Mouse (Mus musculus) hindbrain, postnatal 0 days (tissue): ENCODE results near the gene Wnt6. TPM values are rescaled to one million over a fixed set of nuclear protein-coding genes. Genes with fewer than 3 reads are reported as not detected.

ENCODE experiments used
- ATAC-seq: fragments of 200-750 bp; cut with Nextera tagmentation; 2 replicates; pipeline ENCODE4 v1.8.0; 2017; ENCODE audit warnings: mild to moderate bottlenecking, moderate TSS enrichment, moderate library complexity
- DNase-seq: peaks from one replicate; pipeline ENCODE4 v3.0.0-alpha.2; 2015; ENCODE audit warnings: low spot score
- H3K27ac ChIP-seq: fragments of 300-500 bp; sonication (generic); 2 replicates; pipeline ENCODE4 v1.5.1; 2014; ENCODE audit warnings: mild to moderate bottlenecking
- H3K27me3 ChIP-seq: fragments of 300-500 bp; sonication (generic); 2 replicates; pipeline ENCODE4 v1.6.1; 2014; ENCODE audit warnings: low read length, mixed read lengths; ENCODE audit not compliant: insufficient read depth
- H3K36me3 ChIP-seq: fragments of 300-500 bp; sonication (generic); 2 replicates; pipeline ENCODE4 v1.6.1; 2014; ENCODE audit warnings: low read length, mixed read lengths; ENCODE audit not compliant: insufficient read depth
- H3K4me1 ChIP-seq: fragments of 300-500 bp; sonication (generic); 2 replicates; pipeline ENCODE4 v1.6.1; 2014; ENCODE audit warnings: antibody characterized with exemption, low read length, mixed read lengths; ENCODE audit not compliant: insufficient read depth
- H3K4me2 ChIP-seq: fragments of 300-500 bp; sonication (generic); 2 replicates; pipeline ENCODE4 v1.6.1; 2014; ENCODE audit warnings: low read depth, mild to moderate bottlenecking, low read length, moderate library complexity, mixed read lengths
- H3K4me3 ChIP-seq: fragments of 300-500 bp; sonication (generic); 2 replicates; pipeline ENCODE4 v1.5.1; 2014; ENCODE audit warnings: low read length
- H3K9ac ChIP-seq: fragments of 300-500 bp; sonication (generic); replicated peaks from 2 replicates; pipeline ENCODE4 v1.6.1; 2014; ENCODE audit warnings: mild to moderate bottlenecking, low read length, moderate library complexity, mixed read lengths
- H3K9me3 ChIP-seq: fragments of 300-500 bp; sonication (generic); 2 replicates; pipeline ENCODE4 v1.6.1; 2016; ENCODE audit warnings: low read length, mixed read lengths
- CTCF ChIP-seq: IDR thresholded peaks from 2 replicates; pipeline ENCODE4 v1.5.1; 2016; ENCODE audit warnings: antibody characterized with exemption, control low read depth, low read depth
- WGBS: fragments of 180-500 bp; shearing (Covaris S2); extraction: QIAGEN DNeasy Blood & Tissue Kit; methylation state at CpG from one replicate; pipeline ENCODE4 v1.1.7; 2014; 5-methylcytosine and 5-hydroxymethylcytosine counted together
- polyA plus RNA-seq: library from polyadenylated mRNA; unstranded; fragments of >200 nt; fragmentation: Nextera tagmentation; extraction: Ambion mirVana; gene quantifications from 2 replicates; pipeline ENCODE4 v1.2.1, GENCODE M21; 2015
- total RNA-seq: library from RNA; depleted of rRNA; stranded (reverse); fragments of >200 nt; gene quantifications from 2 replicates; pipeline ENCODE4 v1.2.3, GENCODE M21; 2014

Wnt6 gene
- total and polyA plus RNA-seq, 2 experiments from 2014 or later, result 7.4 to 11.2 TPM

DNA sequence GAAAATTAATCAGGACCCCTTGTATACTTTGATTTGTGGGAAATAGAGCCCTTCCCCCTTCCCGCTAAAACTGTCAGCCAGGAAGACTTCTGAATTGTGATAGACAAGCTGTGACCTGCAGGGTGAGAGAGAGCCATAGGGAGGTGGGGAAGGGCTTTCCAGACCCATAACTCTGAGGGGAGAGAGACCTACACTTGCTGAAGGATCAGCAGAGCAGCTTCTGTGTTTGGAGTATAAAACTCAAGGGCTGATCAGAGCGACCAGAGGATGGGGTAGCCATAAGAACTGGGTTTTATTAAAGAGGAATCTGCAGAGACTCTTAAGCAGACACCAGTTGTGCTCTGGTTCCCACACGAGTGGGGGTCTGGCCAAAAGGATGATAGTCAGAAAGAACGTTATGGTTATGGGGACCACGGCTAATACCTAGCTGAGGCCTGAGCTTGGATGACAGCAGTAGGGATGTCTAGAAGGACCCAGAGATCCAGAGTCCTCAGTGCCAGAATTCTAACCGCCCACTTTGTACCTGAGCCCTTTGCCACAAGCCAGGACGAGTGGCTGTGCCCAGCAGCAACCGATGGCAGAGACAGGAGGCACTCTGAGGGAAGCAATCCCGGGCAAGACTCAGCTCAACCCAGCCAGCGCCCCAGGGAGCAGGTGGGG lies 32.6 kb downstream of the Wnt6 start:
- H3K4me1 ChIP-seq, result peaks cover 14% of the 10 kb centered on the region; the same call in 1 of the 2 replicates

DNA sequence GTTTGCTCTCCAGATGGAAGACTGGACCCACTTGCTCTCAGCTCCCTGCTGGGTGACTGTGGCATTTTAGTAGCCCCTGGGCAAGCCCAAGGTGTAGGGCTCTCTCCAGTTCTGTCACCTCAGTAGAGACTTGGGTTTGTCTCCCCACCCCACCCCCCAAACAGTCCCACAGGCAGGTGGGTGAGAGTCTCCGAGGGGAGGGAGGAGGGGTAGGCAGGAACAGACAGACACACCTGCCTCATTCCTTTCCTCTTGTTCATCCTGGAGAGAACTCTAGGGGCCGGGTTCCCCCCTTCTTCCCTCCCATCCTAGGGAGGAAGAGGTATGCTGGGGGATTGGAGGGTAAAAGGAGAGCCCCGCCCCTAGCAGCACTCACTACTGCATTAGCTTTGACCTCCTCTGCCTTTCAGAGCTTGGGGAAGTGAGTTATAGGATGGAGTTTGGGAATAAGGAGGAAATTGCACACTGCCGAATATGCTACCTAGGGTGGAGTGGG lies 33.7 kb downstream of the Wnt6 start:
- H3K4me3 ChIP-seq, result no peak overlapping the region
- WGBS, result 23% methylated on average over 4 of the region's 4 CpGs
- H3K27me3 ChIP-seq, result peaks cover 36% of the 10 kb centered on the region
- DNase-seq (no peak), ATAC-seq (no peak)
- no peak overlapping the region for H3K9ac ChIP-seq
- no peaks in the 10 kb centered on the region for H3K36me3 ChIP-seq
- no peak overlapping the region for H3K27ac ChIP-seq
- H3K4me2 ChIP-seq, result no peak overlapping the region
- H3K9me3 ChIP-seq, result no peaks in the 10 kb centered on the region
- TF ChIP-seq CTCF, result no peak
- H3K4me1 ChIP-seq, result peaks cover 14% of the 10 kb centered on the region; the same call in 1 of the 2 replicates

More for the DNA sequence above, 32.6 kb downstream of the Wnt6 start:
- Histone ChIP-seq H3K27me3 (peaks cover 39% of the 10 kb centered on the region), H3K4me3 (no peak overlapping the region), H3K9ac (no peak overlapping the region), H3K36me3 (no peaks in the 10 kb centered on the region), H3K27ac (no peak overlapping the region), H3K9me3 (no peaks in the 10 kb centered on the region), H3K4me2 (no peak overlapping the region)
- DNase-seq (no peak), ATAC-seq (no peak)
- TF ChIP-seq CTCF, result no peak
- 18% methylated on average over 10 of the region's 10 CpGs for WGBS

DNA sequence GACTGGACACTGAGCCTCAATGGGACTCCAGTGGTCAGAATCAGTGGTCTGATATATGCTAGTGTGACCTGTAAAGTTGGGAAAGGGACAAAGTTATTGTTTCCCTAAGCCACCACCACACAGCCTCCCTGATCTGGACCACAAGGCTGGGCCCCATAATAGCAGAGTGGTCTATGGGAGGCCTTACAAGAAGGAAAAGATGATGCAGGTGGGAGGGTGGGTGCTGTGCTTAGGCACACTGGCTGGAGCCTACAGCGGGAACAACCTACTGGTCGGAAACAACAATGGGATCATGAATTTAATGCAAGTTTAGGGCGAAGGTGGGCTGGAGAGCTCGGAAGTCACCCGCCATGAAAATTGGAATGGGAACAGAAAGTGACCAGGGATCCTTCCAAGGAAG lies 34.2 kb downstream of the Wnt6 start:
- TF ChIP-seq CTCF, result no peak
- peaks cover 31% of the 10 kb centered on the region for H3K27me3 ChIP-seq
- WGBS, result 17% methylated on average over 5 of the region's 5 CpGs

DNA sequence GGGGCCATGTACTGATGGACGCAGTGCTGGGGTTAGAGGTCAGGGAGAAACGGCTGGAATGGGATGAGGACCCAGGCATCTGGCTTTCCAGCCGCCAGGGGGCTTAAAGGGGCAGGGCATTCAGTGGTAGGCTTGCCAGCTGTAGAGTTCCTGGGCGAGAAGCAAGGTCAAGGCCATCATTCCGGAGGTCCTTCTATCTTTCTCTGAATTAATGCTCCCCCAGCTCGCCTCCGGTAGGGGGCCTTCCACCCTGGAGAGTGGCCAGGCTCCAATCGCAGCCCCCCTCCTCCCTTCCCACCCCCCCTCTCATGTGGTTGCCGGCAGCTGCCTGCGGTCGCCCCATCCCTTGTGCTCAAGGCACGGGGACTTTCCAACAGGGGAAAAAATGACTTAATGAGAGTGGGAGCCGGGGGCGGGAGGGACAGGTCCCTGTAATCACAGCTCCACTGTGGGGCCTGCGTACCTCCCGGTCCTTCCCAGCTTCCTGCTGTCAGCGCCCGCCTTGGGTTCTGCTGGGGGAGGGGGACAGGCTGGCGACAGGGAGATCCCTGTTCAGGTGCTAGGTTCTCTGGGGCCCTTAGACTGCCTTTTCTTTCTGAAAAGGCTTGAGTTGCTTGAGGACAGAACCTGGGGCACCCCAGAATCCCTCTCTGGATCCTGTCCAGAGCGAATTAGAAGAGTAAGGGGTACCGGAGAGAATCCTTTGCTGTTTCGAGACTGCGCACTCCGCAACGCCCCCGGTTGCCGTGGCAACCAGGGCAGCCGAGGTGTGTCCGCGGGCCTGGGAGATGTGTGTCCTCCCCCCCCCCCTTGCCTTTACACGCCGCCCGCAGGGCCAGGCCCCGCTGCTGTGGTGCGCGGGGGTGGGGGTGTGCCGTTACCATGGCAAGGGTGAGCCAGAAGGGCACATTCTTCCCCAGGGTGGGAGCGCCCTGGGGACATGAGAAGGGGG lies 34.9 kb downstream of the Wnt6 start:
- H3K36me3 ChIP-seq, result no peaks in the 10 kb centered on the region
- H3K4me1 ChIP-seq, result peaks cover 14% of the 10 kb centered on the region; the same call in 1 of the 2 replicates
- peak; percentile 43; the same call in 1 of the 2 replicates for ATAC-seq
- peak; percentile 62 for TF ChIP-seq CTCF
- H3K27ac ChIP-seq, result peak overlapping the region; percentile 32; the same call in 1 of the 2 replicates
- WGBS, result under 1% methylated on average over 37 of the region's 38 CpGs
- no peaks in the 10 kb centered on the region for H3K9me3 ChIP-seq
- DNase-seq, result peak; percentile 76
- peaks cover 26% of the 10 kb centered on the region for H3K27me3 ChIP-seq
- H3K4me2 ChIP-seq, result peak overlapping the region; percentile 63
- peak overlapping the region; percentile 43 for H3K9ac ChIP-seq
- H3K4me3 ChIP-seq, result peak overlapping the region; percentile 35

More for the DNA sequence above, 34.2 kb downstream of the Wnt6 start:
- Histone ChIP-seq H3K9ac (no peak overlapping the region), H3K4me1 (peaks cover 14% of the 10 kb centered on the region; the same call in 1 of the 2 replicates), H3K36me3 (no peaks in the 10 kb centered on the region), H3K9me3 (no peaks in the 10 kb centered on the region), H3K27ac (no peak overlapping the region), H3K4me3 (no peak overlapping the region), H3K4me2 (peak overlapping the region; percentile 63; the same call in 1 of the 2 replicates)
- no peak for ATAC-seq
- no peak for DNase-seq

DNA sequence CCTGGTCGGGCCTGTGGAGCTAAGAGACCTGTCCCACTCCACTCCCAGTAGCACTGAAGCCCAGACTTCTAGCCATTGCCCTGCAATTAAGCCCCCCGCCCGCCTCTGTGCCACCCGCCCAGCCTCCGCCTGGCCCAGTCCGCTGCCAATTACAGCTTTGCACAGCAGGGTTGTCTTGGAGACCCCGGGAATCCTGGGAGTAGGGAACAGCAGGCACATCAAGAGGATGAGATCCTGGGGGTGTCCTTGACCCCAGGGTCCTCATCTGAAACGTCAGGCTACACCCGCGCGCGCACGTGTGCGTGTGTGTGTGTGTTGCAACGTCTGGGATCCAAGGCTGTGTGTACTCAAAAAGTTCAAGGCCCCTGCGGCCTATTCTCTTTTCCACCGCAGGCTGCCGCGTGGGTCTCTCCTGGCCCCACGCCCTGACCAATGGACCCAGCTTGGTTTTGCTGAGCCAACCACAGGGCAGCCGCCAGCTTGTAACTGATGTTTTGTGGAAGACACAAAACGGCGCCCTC lies 35.9 kb downstream of the Wnt6 start:
- ATAC-seq (peak; percentile 43), DNase-seq (peak; percentile 39)
- Histone ChIP-seq H3K4me3 (peak overlapping the region; percentile 35), H3K9me3 (no peaks in the 10 kb centered on the region), H3K4me2 (peak overlapping the region; percentile 63), H3K9ac (0 out of 2 replicates have a peak overlapping the region, but pooled peaks have one; percentile 43), H3K36me3 (no peaks in the 10 kb centered on the region), H3K27me3 (peaks cover 16% of the 10 kb centered on the region; the same call in 1 of the 2 replicates), H3K4me1 (peaks cover 14% of the 10 kb centered on the region; the same call in 1 of the 2 replicates), H3K27ac (peak overlapping the region; percentile 32; the same call in 1 of the 2 replicates)
- 3% methylated on average over 23 of the region's 23 CpGs for WGBS
- TF ChIP-seq CTCF, result no peak

DNA sequence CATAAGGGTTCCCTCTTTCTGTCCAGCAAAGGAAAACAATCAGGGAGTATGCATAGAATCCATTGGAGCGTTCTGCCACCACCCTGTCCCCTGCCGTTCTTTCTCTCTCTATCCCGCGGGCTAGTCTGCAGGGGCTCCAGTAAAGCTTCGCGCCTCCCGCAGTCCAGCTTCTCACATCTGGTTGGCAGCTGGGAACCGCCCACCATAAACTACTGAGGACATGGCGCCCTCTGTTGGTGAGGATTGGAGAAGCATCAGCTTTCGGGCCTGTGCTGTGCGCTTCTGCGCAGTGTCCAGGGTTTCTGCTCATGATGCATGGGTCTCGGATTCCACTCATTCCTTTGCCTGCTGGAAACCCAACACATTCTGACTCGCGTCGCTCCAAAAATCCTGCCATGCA lies 36.4 kb downstream of the Wnt6 start:
- DNase-seq (peak; percentile 96), ATAC-seq (peak; percentile 82)
- peak overlapping the region; percentile 35 for H3K4me3 ChIP-seq
- H3K27ac ChIP-seq, result 0 out of 2 replicates have a peak overlapping the region, but pooled peaks have one; percentile 32
- peaks cover 16% of the 10 kb centered on the region; the same call in 1 of the 2 replicates for H3K27me3 ChIP-seq
- WGBS, result under 1% methylated on average over 16 of the region's 16 CpGs
- H3K4me2 ChIP-seq, result peak overlapping the region; percentile 63
- H3K9ac ChIP-seq, result peak overlapping the region; percentile 35; the same call in 1 of the 2 replicates
- TF ChIP-seq CTCF, result peak; percentile 95
- no peaks in the 10 kb centered on the region for H3K9me3 ChIP-seq
- H3K4me1 ChIP-seq, result peaks cover 14% of the 10 kb centered on the region; the same call in 1 of the 2 replicates
- no peaks in the 10 kb centered on the region for H3K36me3 ChIP-seq
